In genomic region chr17:32334921-32335320, GRCm38 (mm10) we compare ENCODE assay signal across 27 mouse cellular contexts.
"Had no signal": no experiment of that assay in that cellular context is flagged by ENCODE, and none has a peak within 500 bp of the region (broad histone marks: within the 10 kb centered on the region; RNA-seq: fewer than 3 reads in every experiment).

No protein-coding gene starts in this region.

- H3K27ac ChIP-seq: embryonic facial prominence, embryonic 10.5 days; embryonic facial prominence, embryonic 12.5 days; embryonic facial prominence, embryonic 13.5 days; embryonic facial prominence, embryonic 15.5 days; forebrain, embryonic 10.5 days; forebrain, embryonic 12.5 days; forebrain, embryonic 13.5 days; forebrain, embryonic 15.5 days; gastrocnemius, adult 2 months; heart, adult 2 months had no signal

- H3K4me2 ChIP-seq: embryonic facial prominence, embryonic 12.5 days; embryonic facial prominence, embryonic 13.5 days; embryonic facial prominence, embryonic 15.5 days; forebrain, embryonic 12.5 days; forebrain, embryonic 13.5 days; forebrain, embryonic 15.5 days had no signal

- H3K9ac ChIP-seq: embryonic facial prominence, embryonic 12.5 days; embryonic facial prominence, embryonic 13.5 days; embryonic facial prominence, embryonic 15.5 days; forebrain, embryonic 12.5 days; forebrain, embryonic 13.5 days; forebrain, embryonic 15.5 days; forebrain, postnatal 0 days had no signal

- H3K4me1 ChIP-seq: embryonic facial prominence, embryonic 10.5 days; embryonic facial prominence, embryonic 12.5 days; embryonic facial prominence, embryonic 13.5 days; embryonic facial prominence, embryonic 15.5 days; forebrain, embryonic 10.5 days; forebrain, embryonic 12.5 days; forebrain, embryonic 13.5 days; forebrain, embryonic 15.5 days had no signal

- H3K27me3 ChIP-seq: embryonic facial prominence, embryonic 12.5 days; embryonic facial prominence, embryonic 13.5 days; embryonic facial prominence, embryonic 15.5 days; forebrain, embryonic 12.5 days; forebrain, embryonic 13.5 days; forebrain, embryonic 15.5 days had no signal

- H3K4me3 ChIP-seq: embryonic facial prominence, embryonic 10.5 days; embryonic facial prominence, embryonic 12.5 days; embryonic facial prominence, embryonic 13.5 days; embryonic facial prominence, embryonic 15.5 days; erythroblast, embryonic 14.5 days; forebrain, embryonic 10.5 days; forebrain, embryonic 12.5 days; forebrain, embryonic 13.5 days; forebrain, embryonic 15.5 days; gastrocnemius, adult 2 months; heart, adult 2 months had no signal

- DNase-seq: cerebellum, adult 2 months; cerebellum, adult 8-10 months; cerebellum, adult 9-10 months; cerebellum, adult 9-11 months; cerebellum, postnatal 10 days; cerebellum, postnatal 14 days; cerebellum, postnatal 25 days; cerebellum, postnatal 36 days; forebrain, postnatal 0 days; gastrocnemius, adult 2 months; gastrocnemius, postnatal 10 days; gastrocnemius, postnatal 14 days; gastrocnemius, postnatal 25 days; gastrocnemius, postnatal 36 days; heart, adult 18-20 months; heart, adult 2 months had no signal

- H3K9me3 ChIP-seq: embryonic facial prominence, embryonic 10.5 days; embryonic facial prominence, embryonic 12.5 days; embryonic facial prominence, embryonic 13.5 days; embryonic facial prominence, embryonic 15.5 days; forebrain, embryonic 10.5 days; forebrain, embryonic 12.5 days; forebrain, embryonic 13.5 days; forebrain, embryonic 15.5 days had no signal

- ATAC-seq: forebrain, embryonic 13.5 days; forebrain, embryonic 14.5 days; forebrain, embryonic 15.5 days; forebrain, embryonic 16.5 days; forebrain, postnatal 0 days had no signal
